Mouse (Mus musculus) forebrain, embryonic 13.5 days (tissue): ENCODE data around the gene Scg5. TPM values are rescaled to one million over a fixed set of nuclear protein-coding genes. Genes with fewer than 3 reads are reported as not detected.

Source experiments
- ATAC-seq: fragments of 200-750 bp; cut with Nextera tagmentation; 2 replicates; pipeline ENCODE4 v1.8.0; 2017
- H3K27ac ChIP-seq: fragments of 300-500 bp; sonication (generic); 2 replicates; pipeline ENCODE4 v1.5.1; 2015; ENCODE audit warnings: inconsistent platforms, mild to moderate bottlenecking, moderate library complexity
- H3K27me3 ChIP-seq: fragments of 300-500 bp; sonication (generic); 2 replicates; pipeline ENCODE4 v1.6.1; 2015; ENCODE audit warnings: mild to moderate bottlenecking, inconsistent platforms
- H3K36me3 ChIP-seq: fragments of 300-500 bp; sonication (generic); 2 replicates; pipeline ENCODE4 v1.6.1; 2015; ENCODE audit warnings: mild to moderate bottlenecking, inconsistent platforms; ENCODE audit not compliant: poor library complexity, severe bottlenecking
- H3K4me1 ChIP-seq: fragments of 300-500 bp; sonication (generic); 2 replicates; pipeline ENCODE4 v1.6.1; 2015; ENCODE audit warnings: inconsistent platforms
- H3K4me2 ChIP-seq: fragments of 300-500 bp; sonication (generic); 2 replicates; pipeline ENCODE4 v1.6.1; 2015; ENCODE audit warnings: inconsistent platforms, mild to moderate bottlenecking, moderate library complexity
- H3K4me3 ChIP-seq: fragments of 300-500 bp; sonication (generic); 2 replicates; pipeline ENCODE4 v1.5.1; 2015; ENCODE audit warnings: mild to moderate bottlenecking, inconsistent platforms
- H3K9ac ChIP-seq: fragments of 300-500 bp; sonication (generic); 2 replicates; pipeline ENCODE4 v1.6.1; 2015; ENCODE audit warnings: mild to moderate bottlenecking, inconsistent platforms
- H3K9me3 ChIP-seq: fragments of 300-500 bp; sonication (generic); replicated peaks from 2 replicates; pipeline ENCODE4 v1.6.1; 2016; ENCODE audit warnings: inconsistent platforms
- WGBS: fragments of 180-500 bp; shearing (Covaris S2); methylation state at CpG from one replicate; pipeline ENCODE4 v1.1.7; 2015; 5-methylcytosine and 5-hydroxymethylcytosine counted together
- polyA plus RNA-seq: library from polyadenylated mRNA; unstranded; fragments of >200 nt; fragmentation: Nextera tagmentation; extraction: Ambion mirVana; gene quantifications from 2 replicates; pipeline ENCODE4 v1.2.1, GENCODE M21; 2015

The Scg5 gene
- polyA plus RNA-seq, 1 experiment from 2014 or later, result 136 TPM

GRCm38 (mm10) chr2:113798605-113799004 lies 30.3 kb downstream of the Scg5 start:
- no peaks in the 10 kb centered on the region for H3K27me3 ChIP-seq
- H3K4me1 ChIP-seq, result no peaks in the 10 kb centered on the region
- H3K4me2 ChIP-seq, result no peak overlapping the region
- H3K27ac ChIP-seq, result no peak overlapping the region
- H3K9me3 ChIP-seq, result no peaks in the 10 kb centered on the region
- ATAC-seq, result no peak
- no peak overlapping the region for H3K4me3 ChIP-seq
- H3K36me3 ChIP-seq, result 0 out of 2 replicates have a peak, but pooled peaks cover 3% of the 10 kb centered on the region
- WGBS, result 92% methylated on average over 13 of the region's 13 CpGs
- no peak overlapping the region for H3K9ac ChIP-seq

- no peak for ATAC-seq
- Histone ChIP-seq H3K4me1 (no peaks in the 10 kb centered on the region), H3K4me2 (no peak overlapping the region), H3K36me3 (peaks cover 13% of the 10 kb centered on the region; the same call in 1 of the 2 replicates), H3K9me3 (no peaks in the 10 kb centered on the region), H3K27me3 (no peaks in the 10 kb centered on the region), H3K4me3 (no peak overlapping the region), H3K9ac (no peak overlapping the region), H3K27ac (no peak overlapping the region)
- 46% methylated on average over 4 of the region's 4 CpGs for WGBS
These were observed 33.7 kb downstream of the Scg5 start for GRCm38 (mm10) chr2:113795186-113795585.

- no peak overlapping the region for H3K27ac ChIP-seq
- H3K9me3 ChIP-seq, result no peaks in the 10 kb centered on the region
- H3K4me2 ChIP-seq, result no peak overlapping the region
- ATAC-seq, result no peak
- H3K27me3 ChIP-seq, result no peaks in the 10 kb centered on the region
- H3K9ac ChIP-seq, result no peak overlapping the region
- peaks cover 24% of the 10 kb centered on the region for H3K36me3 ChIP-seq
- H3K4me1 ChIP-seq, result no peaks in the 10 kb centered on the region
- no peak overlapping the region for H3K4me3 ChIP-seq
- 92% methylated on average over 3 of the region's 3 CpGs for WGBS
These were observed 35.4 kb downstream of the Scg5 start for GRCm38 (mm10) chr2:113793521-113793920.

GRCm38 (mm10) chr2:113788821-113789387 lies 40.0 kb downstream of the Scg5 start:
- H3K9ac ChIP-seq, result no peak overlapping the region
- no peak overlapping the region for H3K4me2 ChIP-seq
- H3K4me3 ChIP-seq, result no peak overlapping the region
- H3K27ac ChIP-seq, result no peak overlapping the region
- H3K27me3 ChIP-seq, result no peaks in the 10 kb centered on the region
- H3K36me3 ChIP-seq, result peaks cover 33% of the 10 kb centered on the region
- H3K9me3 ChIP-seq, result no peaks in the 10 kb centered on the region
- H3K4me1 ChIP-seq, result no peaks in the 10 kb centered on the region
- no peak for ATAC-seq
- WGBS, result 89% methylated on average over 4 of the region's 4 CpGs

GRCm38 (mm10) chr2:113787882-113788281 lies 41.0 kb downstream of the Scg5 start:
- ATAC-seq, result no peak
- Histone ChIP-seq H3K9ac (no peak overlapping the region), H3K36me3 (peaks cover 33% of the 10 kb centered on the region), H3K27ac (no peak overlapping the region), H3K4me2 (no peak overlapping the region), H3K27me3 (no peaks in the 10 kb centered on the region), H3K4me1 (no peaks in the 10 kb centered on the region), H3K9me3 (no peaks in the 10 kb centered on the region), H3K4me3 (no peak overlapping the region)
- 79% methylated on average over 4 of the region's 4 CpGs for WGBS

GRCm38 (mm10) chr2:113784851-113785250 lies 44.1 kb downstream of the Scg5 start:
- Histone ChIP-seq H3K9me3 (no peaks in the 10 kb centered on the region), H3K27me3 (no peaks in the 10 kb centered on the region), H3K27ac (no peak overlapping the region), H3K4me3 (no peak overlapping the region), H3K9ac (no peak overlapping the region), H3K36me3 (peaks cover 27% of the 10 kb centered on the region), H3K4me2 (no peak overlapping the region), H3K4me1 (no peaks in the 10 kb centered on the region)
- no peak for ATAC-seq
- 92% methylated on average over 3 of the region's 3 CpGs for WGBS

GRCm38 (mm10) chr2:113781521-113781920 lies 47.4 kb downstream of the Scg5 start:
- H3K9me3 ChIP-seq, result no peaks in the 10 kb centered on the region
- no peak for ATAC-seq
- WGBS, result 87% methylated on average over 4 of the region's 4 CpGs
- H3K36me3 ChIP-seq, result peaks cover 10% of the 10 kb centered on the region
- H3K4me1 ChIP-seq, result no peaks in the 10 kb centered on the region
- H3K27me3 ChIP-seq, result no peaks in the 10 kb centered on the region
- H3K9ac ChIP-seq, result no peak overlapping the region
- no peak overlapping the region for H3K4me2 ChIP-seq
- H3K27ac ChIP-seq, result no peak overlapping the region
- no peak overlapping the region for H3K4me3 ChIP-seq

GRCm38 (mm10) chr2:113781107-113781506 lies 47.8 kb downstream of the Scg5 start:
- WGBS, result 88% methylated on average over 5 of the region's 5 CpGs
- Histone ChIP-seq H3K9ac (no peak overlapping the region), H3K27me3 (no peaks in the 10 kb centered on the region), H3K36me3 (peaks cover 14% of the 10 kb centered on the region), H3K4me1 (no peaks in the 10 kb centered on the region), H3K4me2 (no peak overlapping the region), H3K9me3 (no peaks in the 10 kb centered on the region), H3K4me3 (no peak overlapping the region), H3K27ac (no peak overlapping the region)
- no peak for ATAC-seq

GRCm38 (mm10) chr2:113779336-113779735 lies 49.6 kb downstream of the Scg5 start:
- H3K27ac ChIP-seq, result no peak overlapping the region
- H3K4me1 ChIP-seq, result no peaks in the 10 kb centered on the region
- H3K9ac ChIP-seq, result no peak overlapping the region
- no peaks in the 10 kb centered on the region for H3K9me3 ChIP-seq
- no peaks in the 10 kb centered on the region for H3K27me3 ChIP-seq
- no peak overlapping the region for H3K4me2 ChIP-seq
- no peak overlapping the region for H3K4me3 ChIP-seq
- H3K36me3 ChIP-seq, result peaks cover 21% of the 10 kb centered on the region
- no peak for ATAC-seq
- 86% methylated on average over 3 of the region's 3 CpGs for WGBS

GRCm38 (mm10) chr2:113778036-113778435 lies 50.9 kb downstream of the Scg5 start:
- Histone ChIP-seq H3K4me2 (no peak overlapping the region), H3K4me1 (no peaks in the 10 kb centered on the region), H3K4me3 (no peak overlapping the region), H3K27me3 (no peaks in the 10 kb centered on the region), H3K9ac (no peak overlapping the region), H3K9me3 (no peaks in the 10 kb centered on the region), H3K36me3 (peaks cover 22% of the 10 kb centered on the region), H3K27ac (no peak overlapping the region)
- WGBS, result 77% methylated on average over 6 of the region's 6 CpGs
- ATAC-seq, result no peak

- 92% methylated on average over 3 of the region's 3 CpGs for WGBS
- Histone ChIP-seq H3K27ac (no peak overlapping the region), H3K9ac (no peak overlapping the region), H3K4me1 (no peaks in the 10 kb centered on the region), H3K27me3 (no peaks in the 10 kb centered on the region), H3K36me3 (peaks cover 22% of the 10 kb centered on the region), H3K4me2 (no peak overlapping the region), H3K9me3 (no peaks in the 10 kb centered on the region), H3K4me3 (no peak overlapping the region)
- ATAC-seq, result no peak
These were observed 52.6 kb downstream of the Scg5 start for GRCm38 (mm10) chr2:113776297-113776696.

- WGBS, result 85% methylated on average over 6 of the region's 6 CpGs
- H3K9ac ChIP-seq, result no peak overlapping the region
These were observed 54.6 kb downstream of the Scg5 start for GRCm38 (mm10) chr2:113774150-113774805.

More at GRCm38 (mm10) chr2:113774150-113774805, 54.6 kb downstream of the Scg5 start:
- Histone ChIP-seq H3K4me2 (no peak overlapping the region), H3K27ac (no peak overlapping the region), H3K27me3 (no peaks in the 10 kb centered on the region), H3K4me3 (no peak overlapping the region), H3K9me3 (no peaks in the 10 kb centered on the region), H3K4me1 (no peaks in the 10 kb centered on the region), H3K36me3 (peaks cover 17% of the 10 kb centered on the region; the same call in 1 of the 2 replicates)
- no peak for ATAC-seq
